In genomic region chr12:98370771-98371170, GRCm38 (mm10) we compare ENCODE assay signal across 26 mouse cellular contexts.
DNase-seq lines count a peak whose midpoint lies in the region; ATAC-seq and TF ChIP-seq lines count a peak whose summit lies in the region.
"Had no signal": no experiment of that assay in that cellular context is flagged by ENCODE, and none has a peak within 500 bp of the region (broad histone marks: within the 10 kb centered on the region; RNA-seq: fewer than 3 reads in every experiment).

No protein-coding gene starts in this region.

- H3K27ac ChIP-seq in CH12.LX (ENCODE audit: insufficient read depth, low read depth) = no peak overlapping the region
- H3K27ac ChIP-seq: embryonic facial prominence, embryonic 10.5 days; embryonic facial prominence, embryonic 13.5 days; forebrain, embryonic 12.5 days; forebrain, embryonic 15.5 days; heart, adult 2 months; heart, embryonic 10.5 days; heart, embryonic 13.5 days; hindbrain, embryonic 12.5 days; hindbrain, embryonic 15.5 days had no signal

- in situ Hi-C loops in CH12.LX (cut with MboI; ENCODE audit: low pct_ligation_motif_present, low pct_unique_long_range_greater_than_20kb, low sequenced_read_pairs) = no loop called here

- 42% methylated on average over 3 of the region's 3 CpGs for WGBS in lung, adult 2 months

- no peak overlapping the region for H3K4me3 ChIP-seq in lung, adult 2 months (replicated peaks; ENCODE audit: extremely low read depth, low read depth, low read length)
- no peak overlapping the region for H3K4me3 ChIP-seq in CH12.LX (replicated peaks in 1 of 3; ENCODE audit: low read depth in 2 of 3, low read length in 2 of 3, poor library complexity in 1 of 3)
- H3K4me3 ChIP-seq: embryonic facial prominence, embryonic 10.5 days; embryonic facial prominence, embryonic 13.5 days; erythroblast, embryonic 14.5 days; forebrain, embryonic 12.5 days; forebrain, embryonic 15.5 days; heart, adult 2 months; heart, embryonic 10.5 days; heart, embryonic 13.5 days; hindbrain, embryonic 12.5 days; hindbrain, embryonic 15.5 days had no signal

- no peak for TF ChIP-seq RAD21 in CH12.LX (IDR thresholded peaks at IDR 0.05; ENCODE audit: low read depth, low read length)

- no peaks in the 10 kb centered on the region for H3K4me1 ChIP-seq in lung, adult 2 months (ENCODE audit: control insufficient read depth, insufficient read depth, low read length)
- H3K4me1 ChIP-seq in CH12.LX (ENCODE audit: control insufficient read depth in 1 of 2, insufficient read depth in 2 of 2) = peaks cover 8 to 27% of the 10 kb centered on the region in 2 experiments; a peak in 3 of 4 replicates
- H3K4me1 ChIP-seq: embryonic facial prominence, embryonic 10.5 days; embryonic facial prominence, embryonic 13.5 days; forebrain, embryonic 15.5 days; heart, embryonic 10.5 days; hindbrain, embryonic 12.5 days; hindbrain, embryonic 15.5 days had no signal

- no peaks in the 10 kb centered on the region for H3K36me3 ChIP-seq in CH12.LX (replicated peaks in 1 of 2; ENCODE audit: control insufficient read depth in 1 of 2, insufficient read depth in 1 of 2, low read length in 1 of 2)
- H3K36me3 ChIP-seq: embryonic facial prominence, embryonic 10.5 days; embryonic facial prominence, embryonic 13.5 days; forebrain, embryonic 12.5 days; forebrain, embryonic 15.5 days; heart, embryonic 10.5 days; heart, embryonic 13.5 days; hindbrain, embryonic 12.5 days; hindbrain, embryonic 15.5 days had no signal

- ATAC-seq in granulocyte monocyte progenitor cell, adult 5-6 weeks (replicated peaks; ENCODE audit: poor library complexity, severe bottlenecking) = peak; percentile 71
- ATAC-seq in monocyte, adult 5-6 weeks (replicated peaks; ENCODE audit: insufficient number of reproducible peaks, low FRiP score, low TSS enrichment, poor library complexity, severe bottlenecking) = peak; percentile 72
- ATAC-seq: CD4-positive, CD25-positive, alpha-beta regulatory T cell, adult 4 months; forebrain, embryonic 15.5 days; intestine, postnatal 0 days had no signal

- no peak for TF ChIP-seq POLR2A in lung, adult 2 months (IDR thresholded peaks at IDR 0.05; ENCODE audit: borderline replicate concordance, extremely low read depth, low read depth, low read length)
- TF ChIP-seq POLR2A in CH12.LX (IDR thresholded peaks at IDR 0.05; ENCODE audit: low read depth, low read length) = no peak

- TF ChIP-seq EP300 in CH12.LX (IDR thresholded peaks at IDR 0.05; ENCODE audit: low read length) = peak; percentile 75

- no peaks in the 10 kb centered on the region for H3K27me3 ChIP-seq in CH12.LX (replicated peaks)
- H3K27me3 ChIP-seq: embryonic facial prominence, embryonic 13.5 days; forebrain, embryonic 12.5 days; forebrain, embryonic 15.5 days; heart, embryonic 13.5 days; hindbrain, embryonic 12.5 days; hindbrain, embryonic 15.5 days had no signal

- peak; percentile 2 for DNase-seq in lung, postnatal 25 days (ENCODE audit: low spot score)
- DNase-seq in lung, adult 2 months = no peak
- peak; percentile 38 for DNase-seq in CH12.LX (ENCODE audit: extremely low read depth)
- DNase-seq in thymus, postnatal 25 days = no peak
- no peak for DNase-seq in frontal cortex, postnatal 25 days (ENCODE audit: low spot score in 2 of 2)
- DNase-seq: adrenal gland, adult 2 months; adrenal gland, postnatal 25 days; cerebellum, adult 18-20 months; cerebellum, adult 9-10 months; cerebellum, postnatal 14 days; embryo, embryonic 11 days; gastrocnemius, postnatal 10 days; heart, adult 2 months had no signal

- no peak for TF ChIP-seq CTCF in lung, adult 2 months (IDR thresholded peaks at IDR 0.05; ENCODE audit: insufficient read depth, low read length)
- no peak for TF ChIP-seq CTCF in CH12.LX (conservative IDR thresholded peaks at IDR 0.05 in 1 of 2, IDR thresholded peaks at IDR 0.05 in 1 of 2; ENCODE audit: low read depth in 2 of 2, low read length in 2 of 2)

- no peak overlapping the region; the same call in 1 of the 2 replicates for H3K4me2 ChIP-seq in CH12.LX (ENCODE audit: insufficient read depth, low read depth, poor library complexity, severe bottlenecking)
- H3K4me2 ChIP-seq: embryonic facial prominence, embryonic 13.5 days; forebrain, embryonic 12.5 days; forebrain, embryonic 15.5 days; heart, embryonic 13.5 days; hindbrain, embryonic 12.5 days; hindbrain, embryonic 15.5 days had no signal

- H3K9ac ChIP-seq in CH12.LX (ENCODE audit: insufficient read depth, low read depth) = no peak overlapping the region
- H3K9ac ChIP-seq: embryonic facial prominence, embryonic 13.5 days; forebrain, embryonic 12.5 days; forebrain, embryonic 15.5 days; heart, embryonic 13.5 days; hindbrain, embryonic 12.5 days; hindbrain, embryonic 15.5 days had no signal

- no peaks in the 10 kb centered on the region for H3K79me2 ChIP-seq in CH12.LX (replicated peaks; ENCODE audit: control insufficient read depth, extremely low read depth, insufficient read depth, poor library complexity, severe bottlenecking)

- H3K9me3 ChIP-seq in CH12.LX (replicated peaks; ENCODE audit: low read length) = no peaks in the 10 kb centered on the region
- H3K9me3 ChIP-seq: embryonic facial prominence, embryonic 10.5 days; embryonic facial prominence, embryonic 13.5 days; forebrain, embryonic 12.5 days; forebrain, embryonic 15.5 days; heart, embryonic 10.5 days; heart, embryonic 13.5 days; hindbrain, embryonic 12.5 days; hindbrain, embryonic 15.5 days had no signal

- dilution Hi-C loops in CH12.LX (cut with MboI; ENCODE audit: extremely low pct_ligation_motif_present, extremely low pct_unique_long_range_greater_than_20kb, low sequenced_read_pairs) = no loop called here

TF ChIP-seq in CH12.LX, 34 proteins besides CTCF, POLR2A, EP300 and RAD21:
- TF ChIP-seq SMC3 (IDR thresholded peaks at IDR 0.05; ENCODE audit: low read depth, low read length) (no peak), UBTF (IDR thresholded peaks at IDR 0.05; ENCODE audit: low read depth, low read length) (no peak), CHD2 (IDR thresholded peaks at IDR 0.05; ENCODE audit: low read length) (no peak), JUND (conservative IDR thresholded peaks at IDR 0.05; ENCODE audit: low read depth, low read length) (peak; percentile 19; the same call in 1 of the 2 replicates), BHLHE40 (IDR thresholded peaks at IDR 0.05; ENCODE audit: low read depth, low read length) (peak; percentile 89), TBP (conservative IDR thresholded peaks at IDR 0.05; ENCODE audit: low read depth, low read length) (no peak), IRF4 (IDR thresholded peaks at IDR 0.05; ENCODE audit: low read depth, low read length) (peak; percentile 80), MYC (IDR thresholded peaks at IDR 0.05; ENCODE audit: low read depth, low read length) (no peak), MAFK (IDR thresholded peaks at IDR 0.05; ENCODE audit: insufficient replicate concordance, low read length) (no peak), USF1 (IDR thresholded peaks at IDR 0.05; ENCODE audit: low read depth, low read length) (no peak), CHD1 (IDR thresholded peaks at IDR 0.05; ENCODE audit: low read depth, low read length) (no peak)

Comparison
In these comparisons a context has a peak if more than half of its experiments do, and no peak if none do; other contexts are left out.
1. DNase-seq: peak in lung, postnatal 25 days (single experiment) and CH12.LX (single experiment); none in lung, adult 2 months (single experiment), thymus, postnatal 25 days (single experiment) and frontal cortex, postnatal 25 days (0 of 2).